Mouse (Mus musculus) layer of hippocampus, adult 8-10 months (tissue): ENCODE measurements around the gene Sp2. TPM values are rescaled to one million over a fixed set of nuclear protein-coding genes. Genes with fewer than 3 reads are reported as not detected.
A peak's percentile ranks its signal among the peaks of the same experiment; 100 is the strongest.

ENCODE experiments used
- DNase-seq, 2 experiments: peaks; one replicate each; pipeline ENCODE4 v3.0.0; 2022; ENCODE audit warnings: low spot score in 2 of 2
- total RNA-seq, 4 experiments: library from RNA; stranded (reverse); gene quantifications; 2 replicates each; pipeline ENCODE4 v1.2.4; 2022

The Sp2 gene
- total RNA-seq, 4 experiments from 2014 or later, result 9.6 to 14.2 (median 11.8) TPM

DNA sequence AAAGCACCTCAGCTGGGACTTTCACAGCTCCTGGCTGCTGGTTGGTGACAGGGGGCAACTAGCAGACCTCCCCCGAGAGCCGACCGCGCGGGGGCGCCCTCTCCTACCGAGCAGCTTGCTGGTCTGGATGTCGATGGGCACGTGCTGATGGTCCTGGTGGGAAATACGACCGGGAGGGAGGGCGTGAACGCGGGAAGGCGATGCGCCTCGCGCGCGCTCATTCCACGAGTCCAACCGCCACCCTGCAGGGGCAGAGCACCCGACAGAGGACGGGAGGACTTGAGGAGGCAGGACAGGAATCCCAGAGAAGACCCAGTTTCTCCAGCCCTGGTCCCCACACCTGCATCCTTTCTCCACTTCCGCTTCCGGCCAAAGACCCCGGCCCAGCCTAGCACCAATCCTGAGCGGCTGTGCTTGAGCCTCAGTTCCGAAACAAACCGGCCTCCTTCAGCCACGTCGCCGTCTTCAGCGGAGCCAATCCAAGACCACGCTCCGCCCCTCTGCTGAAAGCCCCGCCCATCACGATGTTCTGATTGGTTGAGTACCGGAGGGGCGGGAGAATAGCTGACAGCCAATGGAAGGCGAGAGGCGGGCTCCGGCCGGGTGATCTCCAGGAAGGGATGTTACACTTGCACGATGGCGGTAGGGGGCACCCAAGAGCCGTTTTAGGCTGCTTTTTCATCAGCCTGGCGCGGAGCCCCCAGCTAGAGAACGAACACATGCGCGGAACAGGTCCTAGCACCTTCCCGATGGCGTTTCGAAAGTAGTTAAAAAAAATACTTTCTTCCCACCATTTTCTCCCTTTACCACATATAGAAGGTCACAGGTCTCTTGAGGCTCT is 66.5 kb downstream of the Sp2 start, which contains the start of gene Cdk5rap3:
Gene Cdk5rap3 (minus strand): TSS at position 453 of the 841 bp plus-strand sequence.
- peak; percentile 98 to 99 for DNase-seq

GRCm38 (mm10) chr11:96912682-96913081 is 70.1 kb downstream of the Sp2 start:
- DNase-seq, result no peak

DNA sequence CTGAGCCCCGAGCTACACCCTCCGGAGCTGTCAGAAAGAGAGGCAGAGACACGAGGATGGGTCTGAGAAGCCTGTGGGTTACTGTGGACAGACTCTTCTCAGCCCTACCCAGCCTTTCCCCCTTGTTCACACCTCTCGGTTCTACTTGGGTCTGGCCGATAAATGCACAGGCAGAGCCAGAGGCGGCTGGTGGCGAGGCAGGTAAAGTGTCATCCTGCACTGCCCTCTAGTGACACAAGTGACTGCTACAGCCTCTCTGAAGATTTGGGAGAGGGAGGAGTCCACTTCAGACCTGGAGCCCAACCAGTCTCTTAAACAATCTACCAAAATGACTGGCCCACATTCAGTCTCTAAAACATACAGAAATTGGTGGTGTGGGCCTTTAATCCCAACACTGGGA is 72.8 kb downstream of the Sp2 start:
- DNase-seq, result peak; percentile 74 to 88

DNA sequence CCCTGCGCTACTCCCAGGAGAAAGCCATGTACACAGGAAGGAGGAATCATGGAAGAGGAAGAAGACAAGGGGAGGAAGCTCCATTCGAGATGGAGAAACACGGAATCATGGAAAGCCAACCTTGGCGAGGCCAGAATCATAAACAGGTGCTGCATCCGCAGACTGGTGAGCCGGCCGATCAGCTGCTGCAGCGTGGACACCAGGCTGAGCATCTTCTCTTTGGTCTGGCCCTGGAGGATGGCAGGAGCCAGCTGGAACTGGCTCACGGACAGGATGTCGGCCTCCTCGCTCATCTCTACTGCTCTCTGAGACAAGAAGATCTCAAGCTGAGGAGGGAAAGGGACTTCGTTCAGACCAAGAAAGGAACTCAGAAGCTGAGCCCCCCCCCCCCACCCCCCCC is 74.2 kb downstream of the Sp2 start:
- DNase-seq, result no peak

- DNase-seq, result no peak
Observed at GRCm38 (mm10) chr11:96906431-96907161, 76.2 kb downstream of the Sp2 start.

Other genes with a start within 250 kb of the Sp2 start
- 10 to 100 TPM; 43.8 to 60.8 (median 54.1) TPM for gene Snx11, start 205.4 kb downstream of the Sp2 start, total RNA-seq
- gene Cbx1, start 193.8 kb downstream of the Sp2 start, total RNA-seq, result 10 to 100 TPM; 40.1 to 52.0 (median 44.0) TPM
- gene Nfe2l1, start 153.0 kb downstream of the Sp2 start, total RNA-seq, result 100 to 1,000 TPM; 234 to 271 (median 260) TPM
- 10 to 100 TPM in 2 of 4 experiments, 1 to 10 TPM in 2; 8.2 to 11.6 (median 9.5) TPM for gene Copz2, start 133.1 kb downstream of the Sp2 start, total RNA-seq
- 10 to 100 TPM; 33.9 to 49.1 (median 44.8) TPM for gene Cdk5rap3, start 66.5 kb downstream of the Sp2 start, total RNA-seq
- not detected for gene Prr15l, start 54.9 kb downstream of the Sp2 start, total RNA-seq
- 10 to 100 TPM; 38.1 to 41.5 (median 39.6) TPM for gene Pnpo, start 39.0 kb downstream of the Sp2 start, total RNA-seq
- gene Sp6, start 30.4 kb upstream of the Sp2 start, total RNA-seq, result 1 to 10 TPM in 3 of 4 experiments, under 1 TPM in 1; 0.83 to 1.7 (median 1.5) TPM
- 1 to 10 TPM; 4.3 to 6.9 (median 6.3) TPM for gene Scrn2, start 47.0 kb upstream of the Sp2 start, total RNA-seq
- gene Lrrc46, start 58.4 kb upstream of the Sp2 start, total RNA-seq, result 1 to 10 TPM in 2 of 4 experiments, under 1 TPM in 2; 0.87 to 1.9 (median 1.3) TPM
- gene Mrpl10, start 58.6 kb upstream of the Sp2 start, total RNA-seq, result 10 to 100 TPM; 76.3 to 85.2 (median 77.8) TPM
- gene Osbpl7, start 67.7 kb upstream of the Sp2 start, total RNA-seq, result 10 to 100 TPM; 18.6 to 21.7 (median 20.6) TPM
- under 1 TPM in 1 of 4 experiments, not detected in 3; 0.18 TPM for gene Tbx21, start 132.4 kb upstream of the Sp2 start, total RNA-seq
- 10 to 100 TPM; 85.9 to 92.0 (median 89.4) TPM for gene Tbkbp1, start 168.5 kb upstream of the Sp2 start, total RNA-seq
- gene Kpnb1, start 204.9 kb upstream of the Sp2 start, total RNA-seq, result 100 to 1,000 TPM; 126 to 131 (median 130) TPM